Mouse (Mus musculus) intestine, embryonic 14.5 days (tissue): ENCODE results near the gene Speer4e. TPM values are rescaled to one million over a fixed set of nuclear protein-coding genes. Genes with fewer than 3 reads are reported as not detected.
"Not testable (repeated sequence)": the region's sequence is repeated elsewhere in the genome, so short reads cannot be mapped to it uniquely, and the experiment has no call there.

Source experiments
- ATAC-seq: fragments of 200-750 bp; cut with Nextera tagmentation; replicated peaks from 2 replicates; pipeline ENCODE4 v1.8.0; 2017; ENCODE audit warnings: low read depth, moderate number of reproducible peaks, moderate TSS enrichment, moderate library complexity; ENCODE audit not compliant: low FRiP score, low TSS enrichment
- DNase-seq: peaks from one replicate; pipeline ENCODE4 v3.0.0-alpha.2; 2018; ENCODE audit warnings: low spot score
- H3K27ac ChIP-seq: fragments of 300-500 bp; sonication (generic); 2 replicates; pipeline ENCODE4 v1.5.1; 2014; ENCODE audit warnings: low read depth, mild to moderate bottlenecking, control low read depth
- H3K27me3 ChIP-seq: fragments of 300-500 bp; sonication (generic); replicated peaks from 2 replicates; pipeline ENCODE4 v1.6.1; 2014; ENCODE audit warnings: low read length, control low read depth; ENCODE audit not compliant: control insufficient read depth, insufficient read depth
- H3K36me3 ChIP-seq: fragments of 300-500 bp; sonication (generic); 2 replicates; pipeline ENCODE4 v1.6.1; 2014; ENCODE audit warnings: low read length, control low read depth; ENCODE audit not compliant: control insufficient read depth, insufficient read depth
- H3K4me1 ChIP-seq: fragments of 300-500 bp; sonication (generic); replicated peaks from 2 replicates; pipeline ENCODE4 v1.6.1; 2014; ENCODE audit warnings: low read length, control low read depth, mixed read lengths; ENCODE audit not compliant: control insufficient read depth, insufficient read depth
- H3K4me2 ChIP-seq: fragments of 300-500 bp; sonication (generic); 2 replicates; pipeline ENCODE4 v1.6.1; 2014; ENCODE audit warnings: low read length
- H3K4me3 ChIP-seq: fragments of 300-500 bp; sonication (generic); 2 replicates; pipeline ENCODE4 v1.5.1; 2014; ENCODE audit warnings: low read depth, low read length, control low read depth, mixed read lengths
- H3K9ac ChIP-seq: fragments of 300-500 bp; sonication (generic); 2 replicates; pipeline ENCODE4 v1.6.1; 2014; ENCODE audit warnings: mild to moderate bottlenecking, low read length
- H3K9me3 ChIP-seq: fragments of 300-500 bp; sonication (generic); 2 replicates; pipeline ENCODE4 v1.6.1; 2016; ENCODE audit warnings: low read length, control low read depth; ENCODE audit not compliant: control insufficient read depth
- WGBS: fragments of 180-500 bp; shearing (Covaris S2); extraction: QIAGEN DNeasy Blood & Tissue Kit; methylation state at CpG from one replicate; pipeline ENCODE4 v1.1.7; 2014; 5-methylcytosine and 5-hydroxymethylcytosine counted together
- polyA plus RNA-seq: library from polyadenylated mRNA; unstranded; fragments of >200 nt; fragmentation: Nextera tagmentation; extraction: Ambion mirVana; gene quantifications from 2 replicates; pipeline ENCODE4 v1.2.1, GENCODE M21; 2014

The Speer4e gene
- polyA plus RNA-seq, 1 experiment from 2014 or later, result not detected

DNA sequence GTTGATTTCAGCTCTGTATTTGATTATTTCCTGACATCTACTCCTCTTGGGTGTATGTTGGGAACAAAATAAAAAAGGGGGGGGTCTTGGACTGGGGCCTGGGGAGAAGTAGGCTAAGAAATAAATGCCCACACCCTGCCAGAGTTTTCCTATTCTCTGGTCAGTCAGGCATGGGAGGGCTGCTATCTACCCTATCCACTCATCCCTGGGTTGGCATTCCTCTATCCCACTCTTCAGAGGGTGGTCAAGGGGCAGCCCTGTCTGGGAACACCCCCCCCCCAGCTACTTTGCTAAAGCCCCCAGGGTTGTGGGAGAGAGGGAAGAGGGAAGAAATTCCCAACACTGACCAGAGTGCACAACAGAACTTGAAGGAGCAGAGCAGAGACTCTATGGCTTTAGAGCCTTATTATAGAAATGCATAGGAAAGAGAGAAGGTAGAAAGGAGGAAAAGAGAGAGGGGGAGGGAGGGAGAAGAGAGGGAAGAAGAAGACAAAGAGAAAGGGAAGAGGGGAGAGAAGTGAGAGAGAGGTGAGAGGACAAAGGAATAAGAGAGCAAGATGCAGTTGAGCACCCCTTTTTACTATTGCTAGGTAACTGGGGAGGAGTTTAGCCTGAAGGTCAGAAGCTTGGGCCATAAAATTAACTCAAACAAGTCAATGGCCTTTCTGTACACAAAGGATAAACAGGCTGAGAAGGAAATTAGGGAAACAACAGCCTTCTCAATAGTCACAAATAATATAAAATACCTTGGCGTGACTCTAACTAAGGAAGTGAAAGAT is 17.9 kb upstream of the Speer4e start:
- ATAC-seq, result not testable (repeated sequence)

DNA sequence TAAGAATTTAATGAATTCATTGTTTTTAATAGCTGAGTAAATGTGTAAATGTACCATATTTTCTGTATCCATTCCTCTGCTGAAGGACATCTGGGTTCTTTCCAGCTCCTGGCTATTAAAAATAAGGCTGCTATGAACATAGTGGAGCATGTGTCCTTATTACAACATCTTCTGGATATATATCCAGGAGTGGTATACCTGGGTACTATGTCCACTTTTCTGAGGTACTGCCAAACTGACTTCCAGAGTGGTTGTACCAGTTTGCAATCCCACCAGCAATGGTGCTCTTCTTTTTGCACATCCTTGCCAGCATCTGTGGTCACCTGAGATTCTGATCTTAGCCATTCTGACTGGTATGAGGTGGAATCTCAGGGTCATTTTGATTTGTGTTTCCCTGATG is 15.4 kb upstream of the Speer4e start:
- not testable (repeated sequence) for H3K4me2 ChIP-seq, H3K9ac ChIP-seq, H3K9me3 ChIP-seq, H3K4me3 ChIP-seq, H3K27ac ChIP-seq, ATAC-seq, H3K27me3 ChIP-seq, DNase-seq, H3K36me3 ChIP-seq, H3K4me1 ChIP-seq

More for the DNA sequence above, 17.9 kb upstream of the Speer4e start:
- not testable (repeated sequence) for H3K27me3 ChIP-seq, H3K4me2 ChIP-seq, H3K4me1 ChIP-seq, H3K4me3 ChIP-seq, H3K36me3 ChIP-seq, DNase-seq, H3K27ac ChIP-seq, H3K9me3 ChIP-seq, H3K9ac ChIP-seq
- 67% methylated on average over 1 of the region's 1 CpGs for WGBS

DNA sequence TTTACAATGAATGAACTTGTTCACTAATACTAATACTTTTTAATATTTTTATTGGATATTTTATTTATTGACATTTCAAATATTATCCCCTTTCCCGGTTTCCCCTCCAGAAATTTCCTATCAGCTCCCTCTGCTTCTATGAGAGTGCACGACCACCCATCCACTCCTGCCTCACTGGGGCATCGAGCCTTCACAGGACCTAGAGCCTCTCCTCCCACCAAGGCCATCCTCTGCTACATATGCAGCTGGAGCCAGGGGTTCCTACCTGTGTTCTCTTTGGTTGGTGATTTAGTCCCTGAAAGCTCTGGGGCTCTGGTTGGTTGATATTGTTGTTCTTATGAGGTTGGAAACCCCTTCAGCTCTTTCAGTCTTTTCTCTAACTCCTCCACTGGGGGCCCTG is 14.5 kb upstream of the Speer4e start:
- H3K27me3 ChIP-seq, H3K9ac ChIP-seq, H3K4me1 ChIP-seq, H3K27ac ChIP-seq, H3K4me3 ChIP-seq, H3K36me3 ChIP-seq, DNase-seq, ATAC-seq, H3K9me3 ChIP-seq, H3K4me2 ChIP-seq: not testable (repeated sequence)
- WGBS, result 67% methylated on average over 3 of the region's 3 CpGs

GRCm38 (mm10) chr5:14951822-14952221 is 13.6 kb upstream of the Speer4e start:
- 62% methylated on average over 7 of the region's 7 CpGs for WGBS

DNA sequence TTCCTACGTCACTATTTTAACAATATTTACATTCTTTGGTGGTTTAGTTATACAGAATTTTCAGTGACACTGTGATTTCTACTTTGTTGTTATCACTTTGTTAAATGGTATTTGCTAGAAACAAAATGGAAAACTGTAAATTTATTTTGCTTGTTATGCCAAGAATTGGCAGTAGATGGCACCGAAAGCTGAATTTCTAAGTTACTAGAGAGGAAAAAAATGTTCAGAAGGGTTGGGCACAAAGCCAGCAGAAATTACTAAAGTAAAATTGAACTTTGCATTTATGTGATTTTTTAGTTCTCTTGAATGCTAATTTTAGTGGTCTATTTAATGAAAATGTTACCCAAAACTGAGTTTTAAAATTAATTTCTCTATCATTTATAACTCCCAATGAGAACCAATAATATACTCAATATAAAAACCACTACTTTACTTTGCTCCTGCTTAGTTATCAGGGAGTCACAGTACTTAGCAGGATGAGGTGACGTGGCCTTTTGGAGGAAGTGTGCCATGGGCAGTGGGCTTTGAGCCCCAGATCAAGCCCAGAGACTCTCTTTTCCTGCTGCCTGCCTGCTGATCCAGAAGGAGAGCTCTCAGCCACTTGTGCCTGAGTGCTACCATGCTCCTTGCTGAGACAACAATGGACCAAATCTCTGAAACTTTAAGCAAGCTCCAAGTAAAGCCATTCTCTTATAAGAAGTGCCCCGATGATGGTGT is 9.4 kb upstream of the Speer4e start:
- not testable (repeated sequence) for H3K9ac ChIP-seq, H3K4me3 ChIP-seq, H3K4me2 ChIP-seq, H3K36me3 ChIP-seq, H3K27ac ChIP-seq, ATAC-seq, H3K9me3 ChIP-seq, H3K4me1 ChIP-seq, DNase-seq, H3K27me3 ChIP-seq
- WGBS, result 47% methylated on average over 4 of the region's 4 CpGs

More at GRCm38 (mm10) chr5:14951822-14952221, 13.6 kb upstream of the Speer4e start:
- not testable (repeated sequence) for ATAC-seq, H3K4me1 ChIP-seq, DNase-seq, H3K4me3 ChIP-seq, H3K4me2 ChIP-seq, H3K9me3 ChIP-seq, H3K27me3 ChIP-seq, H3K27ac ChIP-seq, H3K9ac ChIP-seq, H3K36me3 ChIP-seq

DNA sequence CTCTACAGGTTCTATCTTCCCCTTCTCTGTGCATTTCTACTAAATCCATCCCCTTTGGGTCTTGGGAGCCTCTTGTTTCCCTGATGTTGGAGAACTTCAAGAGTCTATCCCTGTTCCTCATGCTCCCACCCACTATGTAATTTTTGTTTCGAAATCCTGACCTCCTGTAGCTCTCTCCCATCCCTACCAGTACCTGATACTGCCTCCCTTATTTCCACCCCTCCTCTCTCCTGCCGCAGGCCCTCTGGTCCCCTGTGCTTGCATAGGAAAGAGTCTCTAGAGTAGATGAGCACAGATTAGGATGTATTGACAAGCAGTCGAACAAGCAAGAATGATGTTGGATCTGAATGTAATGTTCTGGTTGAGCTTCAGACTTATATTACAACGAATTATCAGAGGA is 7.3 kb upstream of the Speer4e start:
- H3K4me1 ChIP-seq, H3K9me3 ChIP-seq, H3K36me3 ChIP-seq, H3K9ac ChIP-seq, H3K4me3 ChIP-seq, H3K27ac ChIP-seq, DNase-seq, H3K4me2 ChIP-seq, H3K27me3 ChIP-seq: not testable (repeated sequence)
- WGBS, result 51% methylated on average over 4 of the region's 4 CpGs
- ATAC-seq, result 0 out of 2 replicates have a peak, but pooled peaks have one; percentile 74

DNA sequence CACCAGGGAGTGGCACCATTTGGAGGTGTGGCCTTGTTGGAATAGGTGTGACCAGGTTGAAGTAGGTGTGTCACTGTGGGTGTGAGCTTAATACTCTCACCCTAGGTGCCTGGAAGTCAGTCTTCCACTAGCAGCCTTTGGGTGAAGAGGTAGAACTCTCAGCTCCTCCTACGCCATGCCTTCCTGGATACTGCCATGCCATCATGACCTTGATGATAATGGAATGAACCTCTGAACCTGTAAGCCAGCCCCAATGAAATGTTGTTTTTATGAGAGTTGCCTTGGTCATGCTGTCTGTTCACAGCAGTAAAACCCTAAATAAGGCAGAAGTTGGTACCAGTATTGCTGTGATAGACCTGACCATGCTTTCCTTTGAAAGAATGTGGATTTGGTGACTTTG is 2.8 kb upstream of the Speer4e start:
- H3K36me3 ChIP-seq, H3K9me3 ChIP-seq, DNase-seq, ATAC-seq, H3K9ac ChIP-seq, H3K4me3 ChIP-seq, H3K4me2 ChIP-seq, H3K27me3 ChIP-seq, H3K4me1 ChIP-seq, H3K27ac ChIP-seq: not testable (repeated sequence)
- WGBS, result 84% methylated on average over 1 of the region's 1 CpGs

DNA sequence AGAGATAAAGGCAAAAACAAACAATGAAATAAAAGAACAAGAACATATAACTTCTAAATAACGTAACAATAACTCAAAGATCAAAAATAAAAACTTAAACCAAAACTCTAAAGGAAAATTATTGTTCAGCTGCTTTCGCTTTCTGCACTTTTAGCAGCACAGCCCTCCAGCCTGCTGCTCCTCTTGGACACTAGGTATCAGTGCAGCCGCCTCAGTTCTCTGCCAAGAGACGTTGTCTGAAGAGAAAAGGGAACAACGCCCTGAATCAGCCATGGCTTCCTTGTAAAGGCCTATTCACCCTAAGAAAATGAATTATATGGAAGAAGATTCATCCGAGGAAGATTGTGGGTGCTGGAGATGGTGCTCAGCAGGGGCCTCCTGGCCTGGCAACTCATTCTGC is 4.5 kb downstream of the Speer4e start:
- H3K4me3 ChIP-seq, H3K9ac ChIP-seq, ATAC-seq, H3K27ac ChIP-seq, H3K9me3 ChIP-seq, H3K4me1 ChIP-seq, H3K4me2 ChIP-seq, DNase-seq, H3K27me3 ChIP-seq, H3K36me3 ChIP-seq: not testable (repeated sequence)
- 73% methylated on average over 5 of the region's 6 CpGs for whole genome bisulfite sequencing
